Mouse (Mus musculus) kidney, postnatal 25 days (tissue): ENCODE measurements around the gene Faf1.
A peak's percentile ranks its signal among the peaks of the same experiment; 100 is the strongest.

ENCODE experiments used
- DNase-seq, 2 experiments: peaks; one replicate each; pipeline ENCODE4 v3.0.0; 2021; ENCODE audit warnings: mixed read lengths in 2 of 2

Gene Faf1

DNA sequence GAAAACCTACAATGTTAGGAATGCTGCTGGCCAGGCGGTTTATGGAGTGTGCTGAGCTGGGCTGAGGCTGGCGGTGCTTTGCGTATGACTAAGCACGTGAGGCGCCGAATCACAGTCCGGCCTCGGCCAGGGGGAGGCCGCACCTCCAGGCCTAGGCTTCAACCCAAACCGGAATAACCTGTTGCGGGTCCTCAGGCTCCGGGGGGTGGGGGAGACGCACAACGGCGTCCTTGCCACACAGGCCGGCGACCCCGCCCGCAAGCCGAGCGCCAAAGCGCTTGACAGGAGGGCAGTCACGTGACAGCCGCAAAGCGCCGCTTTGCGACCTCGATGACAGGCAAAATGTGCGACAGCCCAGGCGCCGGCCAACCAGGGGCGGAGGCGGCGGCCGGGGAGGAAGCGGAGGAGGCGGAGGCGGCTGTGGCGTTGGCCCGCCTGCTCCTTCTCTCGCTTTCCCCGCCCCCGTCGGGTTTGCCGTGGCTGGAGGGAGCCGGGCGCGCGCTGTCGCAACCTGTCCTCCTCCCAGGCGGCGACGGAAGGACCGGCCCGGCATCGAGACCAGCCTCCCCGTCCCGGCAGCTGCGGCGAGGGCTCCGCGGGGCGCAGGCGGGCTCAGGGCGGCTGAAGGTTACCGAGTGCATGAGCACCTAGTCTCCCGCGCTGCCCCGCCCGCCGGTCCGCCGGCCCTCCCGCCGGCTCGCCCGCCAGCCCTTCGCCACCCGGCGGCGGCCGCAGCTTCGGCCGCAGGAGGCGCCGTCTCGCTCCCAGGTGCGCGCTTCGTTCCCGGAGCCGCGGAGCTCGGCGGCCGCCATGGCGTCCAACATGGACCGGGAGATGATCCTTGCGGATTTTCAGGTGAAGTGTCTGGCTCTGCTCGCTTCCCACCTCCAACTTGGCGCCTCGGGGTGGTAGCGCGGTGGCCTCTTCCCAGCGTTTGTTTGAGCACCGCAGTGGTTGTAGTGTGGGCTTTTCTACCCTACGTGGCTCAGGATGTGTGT lies at the start of gene Faf1:
TSS of gene Faf1 (plus strand) at position 371 of the 998 bp plus-strand sequence.
- DNase-seq, result peak; percentile 98 to 99

DNA sequence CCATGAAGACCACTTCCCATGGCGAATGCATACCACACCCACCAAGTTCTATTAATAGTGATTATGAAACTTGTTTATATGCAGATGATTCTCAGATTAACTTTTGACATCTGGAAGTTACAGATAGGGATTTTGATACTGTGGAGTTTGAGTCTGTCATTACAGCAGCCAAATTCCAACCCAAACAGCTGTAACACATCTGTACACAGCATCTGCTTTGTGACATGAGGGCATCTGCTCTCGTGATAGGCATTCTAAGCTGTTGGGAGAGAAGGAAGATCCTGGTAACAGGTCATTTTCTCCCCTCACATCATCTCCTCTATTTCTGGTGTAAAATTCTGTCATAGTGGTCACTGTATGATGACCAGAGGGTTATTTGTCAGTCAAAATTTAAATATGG lies 46.2 kb upstream of the Faf1 start:
- DNase-seq, result no peak

DNA sequence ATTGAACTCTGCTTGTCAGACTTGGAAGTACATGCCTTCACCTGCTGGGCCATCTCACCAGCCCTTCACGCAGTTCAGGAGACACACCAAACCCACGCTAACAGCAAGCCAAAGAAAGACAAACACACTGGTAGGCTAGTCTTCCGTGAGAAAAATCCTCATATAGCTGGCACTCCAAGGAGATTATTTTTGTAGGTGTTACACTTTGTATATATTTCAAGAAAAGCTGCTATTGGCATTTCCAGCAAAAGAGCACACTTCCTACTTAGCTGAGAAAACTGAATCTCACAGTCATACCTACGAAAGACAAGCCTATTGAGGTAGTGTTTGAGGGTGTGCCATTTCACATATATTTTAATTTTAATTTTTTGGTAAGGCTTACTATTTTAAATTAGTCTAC lies 45.4 kb upstream of the Faf1 start:
- no peak for DNase-seq

DNA sequence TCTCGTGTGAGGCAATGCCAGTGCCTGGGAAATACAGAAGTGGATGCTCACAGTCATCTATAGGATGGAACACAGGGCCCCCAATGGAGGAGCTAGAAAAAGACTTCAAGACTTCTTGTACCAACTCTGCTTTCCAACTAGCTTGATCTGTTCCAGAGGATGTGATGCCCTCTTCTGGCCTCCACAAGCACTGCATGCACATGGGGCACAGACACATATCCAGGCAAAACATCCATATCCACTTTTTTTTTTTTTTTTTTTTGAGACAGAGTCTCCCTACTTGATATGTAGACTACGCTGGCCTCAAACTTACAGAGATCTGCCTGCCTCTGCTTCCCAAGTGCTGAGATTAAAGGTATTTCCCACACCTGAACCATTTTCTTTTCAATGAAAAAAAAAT lies 41.4 kb upstream of the Faf1 start:
- peak; percentile 25 to 45 for DNase-seq

DNA sequence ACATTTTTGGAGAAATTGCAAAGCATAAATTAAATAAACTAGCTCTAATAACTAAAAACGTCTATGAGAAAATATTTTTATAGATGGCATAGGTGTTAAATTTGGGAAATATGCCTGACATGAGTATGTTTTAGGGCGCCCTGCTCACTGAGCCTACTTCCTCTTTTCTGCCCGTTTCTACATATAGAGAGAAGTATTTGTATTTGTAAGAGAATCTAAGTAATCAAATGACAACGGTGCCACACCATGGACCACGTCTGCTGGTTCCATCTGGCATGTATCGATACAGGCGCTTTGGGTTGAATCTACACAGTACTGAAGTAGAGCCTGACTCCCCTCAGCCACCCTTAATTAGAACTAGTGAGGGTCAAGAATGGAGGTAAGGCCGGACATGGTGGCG lies 37.0 kb upstream of the Faf1 start:
- no peak for DNase-seq

DNA sequence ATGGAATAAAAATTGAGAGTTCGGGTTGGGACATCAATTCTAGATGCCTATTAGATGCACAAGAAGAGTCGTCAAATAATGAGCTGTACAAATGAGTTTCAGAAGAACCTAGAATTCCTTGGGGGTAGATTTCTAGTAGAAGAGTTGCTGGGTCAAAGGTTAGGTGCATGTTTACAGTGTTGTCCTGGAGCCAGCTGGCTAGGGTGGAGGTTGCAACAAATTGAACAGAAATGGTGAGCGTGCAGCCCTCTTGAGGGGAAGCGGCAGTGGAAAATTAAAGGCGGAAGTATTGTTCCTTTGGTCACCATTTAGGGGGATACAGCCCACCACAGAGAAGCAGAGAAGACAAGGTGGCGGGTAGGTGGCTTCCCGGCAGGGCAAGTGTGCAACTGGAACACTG lies 36.2 kb upstream of the Faf1 start:
- DNase-seq, result peak; percentile 11 to 47

DNA sequence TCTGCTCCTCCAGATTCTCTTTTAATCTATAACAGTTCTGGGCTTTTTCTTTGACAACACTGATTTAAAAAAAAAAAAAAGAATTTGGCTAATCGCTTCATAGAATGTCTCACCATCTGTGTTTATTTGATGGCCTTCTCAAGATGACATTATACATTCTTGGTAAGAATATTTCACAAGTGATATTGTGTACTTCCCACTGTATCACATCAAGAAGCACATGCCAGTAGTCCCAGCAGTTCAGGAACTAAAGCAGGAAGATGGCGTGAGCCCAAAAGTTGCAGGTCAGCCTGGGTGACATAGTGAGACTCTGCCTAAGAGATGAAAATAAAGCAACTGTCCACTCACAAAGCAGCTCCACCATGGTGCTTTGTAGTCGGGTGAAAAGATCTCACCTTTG lies 34.9 kb upstream of the Faf1 start:
- no peak for DNase-seq

DNA sequence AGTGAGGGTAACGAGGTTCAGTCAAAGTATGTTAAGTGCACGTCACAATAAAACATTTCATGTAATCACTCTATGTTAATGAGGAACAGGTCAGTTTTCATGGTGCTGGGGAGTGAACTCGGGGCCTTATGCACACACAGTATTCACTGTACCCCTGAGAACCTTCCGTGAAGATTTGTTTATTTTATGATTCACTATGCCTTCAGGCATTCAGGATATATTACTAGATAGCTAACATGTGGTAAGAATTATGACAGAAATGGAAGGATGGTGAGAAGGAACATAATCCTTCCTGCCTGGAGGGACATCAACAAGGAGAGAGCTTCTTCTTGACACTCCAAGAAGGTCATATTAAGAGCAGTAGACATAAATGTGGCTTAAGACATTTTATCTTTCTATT lies 29.1 kb upstream of the Faf1 start:
- no peak for DNase-seq

DNA sequence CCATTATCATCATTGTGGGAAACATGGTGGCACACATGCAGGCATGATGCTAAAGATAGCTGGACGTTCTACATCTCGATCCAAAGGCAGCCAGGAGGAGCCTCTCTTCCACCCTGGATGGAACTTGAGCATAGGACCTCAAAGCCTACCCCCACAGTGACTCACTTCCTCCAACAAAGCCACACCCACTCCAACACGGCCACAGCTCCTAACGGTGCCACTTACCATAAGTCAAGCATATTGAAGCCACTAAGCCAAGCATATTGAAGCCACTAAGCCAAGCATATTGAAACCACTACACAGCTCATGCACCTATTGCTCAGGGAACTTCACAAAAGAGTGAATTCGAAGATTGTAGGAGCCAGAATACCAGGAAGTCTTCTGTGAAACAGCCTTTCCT lies 27.1 kb upstream of the Faf1 start:
- DNase-seq, result no peak

DNA sequence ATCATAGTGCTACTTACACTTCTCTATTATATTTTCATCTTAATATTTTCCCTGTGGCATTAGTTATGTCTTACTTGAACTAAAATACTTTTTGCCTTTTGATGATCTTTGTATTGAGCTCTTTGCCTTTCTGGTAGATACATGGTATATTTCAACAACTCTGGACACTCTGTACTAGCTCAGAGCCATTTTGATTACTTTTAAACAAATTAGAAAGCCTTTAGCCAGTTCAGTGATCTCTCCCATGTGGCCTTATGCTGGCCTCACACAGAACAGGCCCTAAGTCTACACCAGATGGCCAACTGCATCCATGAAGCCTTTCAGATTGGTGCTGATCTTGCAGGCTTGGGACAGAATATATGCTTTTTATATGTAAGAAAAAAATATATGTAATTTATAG lies 23.1 kb upstream of the Faf1 start:
- DNase-seq, result no peak

DNA sequence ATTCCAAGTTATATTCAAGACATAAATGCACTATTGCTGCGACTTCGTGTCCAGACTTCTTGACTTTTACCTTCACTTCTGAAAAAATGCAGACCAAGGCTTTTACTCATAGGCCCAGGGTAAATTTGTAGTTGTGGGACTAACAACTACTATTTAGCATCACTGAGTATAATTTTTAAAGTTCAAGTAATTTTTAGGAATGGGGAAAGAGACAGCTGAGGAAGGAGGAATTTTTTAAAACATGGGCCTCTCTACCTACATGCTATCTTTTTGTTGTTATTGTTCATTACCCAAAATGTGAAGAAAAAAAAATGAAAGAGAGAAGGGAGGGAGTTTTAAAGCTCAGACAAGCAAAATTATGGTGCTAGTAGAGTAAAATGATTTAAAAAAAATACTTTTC lies 21.7 kb upstream of the Faf1 start:
- no peak for DNase-seq

DNA sequence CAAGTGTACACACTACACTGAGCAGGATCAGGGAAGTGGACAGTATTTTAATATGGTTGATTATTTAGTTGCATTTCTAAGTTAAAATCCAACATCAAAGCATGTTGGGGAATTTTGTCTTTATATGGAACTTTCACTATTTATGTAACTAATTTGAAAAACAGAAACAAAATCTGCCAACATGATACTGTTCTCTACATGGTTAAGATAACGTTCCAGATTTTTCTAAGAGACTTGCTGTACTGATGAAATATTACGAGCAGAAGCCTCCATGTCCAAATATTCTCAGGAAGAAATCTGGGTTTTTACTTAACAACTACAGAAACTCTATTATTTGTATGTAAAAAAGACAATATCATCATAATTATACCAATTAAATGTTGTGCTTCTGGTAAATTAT lies 20.6 kb upstream of the Faf1 start:
- DNase-seq, result no peak

DNA sequence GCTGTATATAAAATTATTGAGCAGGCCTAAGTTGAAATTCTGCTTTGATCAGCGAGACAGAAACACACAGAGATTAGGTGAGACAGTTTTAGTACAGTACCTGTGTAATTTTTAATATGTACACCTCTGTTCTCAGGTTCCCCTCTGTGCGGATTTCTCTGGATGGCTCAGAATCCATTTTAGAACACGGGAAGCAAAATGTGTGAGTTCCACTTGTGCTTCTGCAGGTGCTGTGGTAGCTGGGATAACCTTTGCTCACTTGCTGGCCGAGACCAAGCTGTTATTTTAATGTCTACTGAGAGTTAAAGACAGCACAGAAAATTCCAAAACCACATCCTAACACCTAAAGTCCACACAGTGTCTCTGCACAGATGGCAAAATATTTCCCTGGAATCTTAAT lies 20.1 kb upstream of the Faf1 start:
- peak in 1 of 2 experiments; percentile 12 for DNase-seq

DNA sequence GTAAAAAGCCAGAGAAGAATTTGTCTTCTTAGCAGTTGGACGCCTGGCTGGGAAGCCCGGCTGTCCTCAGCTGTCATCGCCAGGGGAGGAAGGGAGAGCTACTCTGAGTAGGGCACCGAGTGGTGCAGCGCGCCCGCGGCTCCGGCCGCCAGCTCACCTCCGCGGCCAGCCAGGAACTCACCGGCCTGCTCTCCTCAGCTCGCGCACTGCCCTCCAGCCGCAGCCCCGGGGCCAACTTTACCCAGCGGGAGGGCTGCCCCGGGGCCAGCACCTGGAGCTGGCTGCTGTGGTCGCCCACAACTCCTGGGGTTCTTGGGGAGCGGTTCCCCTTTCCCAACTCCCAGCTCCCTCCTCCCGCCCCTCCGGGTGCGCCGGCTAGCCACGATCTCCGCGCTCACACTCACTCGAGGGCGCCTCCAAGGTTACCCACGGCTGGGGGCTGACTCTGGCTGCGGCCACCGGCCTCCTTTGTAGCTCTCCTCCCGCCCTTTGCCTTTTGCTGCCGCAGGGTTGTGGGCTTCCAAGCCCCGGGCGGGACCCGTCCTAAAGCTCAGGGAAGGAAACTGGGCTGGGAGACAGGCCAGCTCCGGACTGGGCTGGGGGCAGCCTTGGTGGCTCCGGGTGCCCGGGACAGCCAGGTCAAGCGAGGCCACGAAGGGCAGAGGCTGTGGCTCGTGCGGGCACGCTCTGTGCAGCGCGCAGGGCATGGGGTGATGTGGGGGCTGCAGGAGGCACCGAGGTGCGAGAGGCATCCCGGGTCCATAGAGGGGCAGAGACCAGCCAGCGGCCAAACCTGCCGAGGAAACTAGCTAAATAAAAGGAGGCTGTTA lies 19.2 kb upstream of the Faf1 start:
- peak; percentile 48 to 80 for DNase-seq

DNA sequence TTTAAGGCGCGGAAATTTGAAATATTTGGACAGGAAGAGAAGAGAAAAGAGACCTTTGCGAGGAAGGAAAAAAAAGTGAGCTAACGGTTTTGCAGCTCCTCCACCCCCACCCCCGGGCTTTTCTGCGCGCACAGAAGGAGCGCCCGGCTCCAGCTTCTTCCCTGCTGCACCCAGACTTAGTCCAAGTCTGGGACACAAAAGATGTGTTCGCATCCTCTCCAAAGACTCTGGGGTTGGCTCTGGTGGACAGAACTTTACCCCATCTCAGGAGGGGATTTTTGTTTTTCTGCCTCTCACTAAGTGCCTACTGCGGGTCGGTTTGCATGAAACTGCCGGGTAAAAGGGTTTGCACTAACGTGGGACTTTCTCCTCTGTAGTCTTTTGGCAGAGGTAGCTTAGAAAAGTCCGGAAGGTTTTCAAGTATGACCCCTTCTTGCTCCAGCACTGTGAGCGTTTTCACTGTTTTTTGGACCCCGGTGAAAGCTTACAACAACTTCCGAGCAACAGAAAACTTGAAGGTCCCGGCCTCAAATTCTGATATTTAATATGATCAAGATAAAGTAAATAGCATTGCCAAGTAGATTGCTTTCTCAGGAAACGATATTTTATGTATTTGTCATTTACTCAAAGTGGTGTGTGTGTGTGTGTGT lies 18.4 kb upstream of the Faf1 start:
- no peak for DNase-seq

DNA sequence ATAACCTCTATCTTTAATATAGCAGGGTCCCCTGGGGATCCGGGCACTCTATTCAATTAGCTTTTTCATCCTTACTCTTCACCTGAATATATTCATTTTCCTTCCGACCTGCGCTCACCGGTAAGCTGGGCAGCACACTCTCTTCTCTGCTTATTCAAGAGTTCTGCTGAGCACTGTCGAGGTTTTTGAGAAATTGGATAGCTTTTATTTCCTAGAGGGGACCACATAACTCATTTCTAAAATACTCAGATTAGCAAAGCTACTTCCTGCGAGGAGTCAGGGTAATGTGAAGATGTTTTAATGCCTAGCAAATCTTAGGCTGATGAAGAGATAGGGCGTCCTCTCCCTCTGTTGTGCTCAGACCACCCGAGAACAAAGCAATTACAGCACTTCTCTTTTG lies 17.6 kb upstream of the Faf1 start:
- no peak for DNase-seq

DNA sequence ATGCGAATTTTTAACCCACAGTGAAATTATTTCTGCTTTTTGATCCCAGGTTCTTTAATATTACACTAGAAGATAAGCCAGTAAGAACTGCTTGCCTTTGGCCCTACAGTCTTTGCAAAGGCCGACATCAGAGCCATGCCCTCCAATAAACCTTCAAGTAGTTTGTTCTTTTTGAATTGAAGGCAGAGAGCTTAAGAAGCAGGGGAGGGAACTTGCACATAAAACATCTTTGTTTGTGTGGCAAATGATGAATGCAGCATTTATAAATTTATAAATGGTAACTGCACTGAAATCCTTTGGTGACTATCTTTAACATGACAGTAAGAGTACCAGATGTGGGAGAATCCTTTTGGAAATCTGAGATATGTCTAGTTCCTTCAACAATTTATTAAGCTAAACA lies 16.8 kb upstream of the Faf1 start:
- no peak for DNase-seq

DNA sequence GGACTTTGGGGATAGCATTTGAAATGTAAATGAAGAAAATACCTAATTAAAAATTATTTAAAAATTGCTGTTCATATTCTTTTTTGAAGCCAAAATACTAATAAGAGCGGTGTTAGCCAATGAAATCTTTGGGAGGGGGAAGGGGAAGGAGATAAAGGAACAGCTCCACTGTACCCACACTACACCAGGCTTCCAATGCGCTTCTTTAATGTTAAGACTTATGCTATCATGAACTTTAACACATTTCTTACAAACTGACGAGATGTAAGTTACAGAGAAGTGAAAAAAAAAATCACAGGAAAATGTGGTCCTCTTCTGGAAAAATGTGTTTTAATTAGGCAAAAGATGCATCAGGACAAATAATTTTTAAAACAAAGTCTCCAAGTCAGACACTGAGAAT lies 15.8 kb upstream of the Faf1 start:
- DNase-seq, result no peak

DNA sequence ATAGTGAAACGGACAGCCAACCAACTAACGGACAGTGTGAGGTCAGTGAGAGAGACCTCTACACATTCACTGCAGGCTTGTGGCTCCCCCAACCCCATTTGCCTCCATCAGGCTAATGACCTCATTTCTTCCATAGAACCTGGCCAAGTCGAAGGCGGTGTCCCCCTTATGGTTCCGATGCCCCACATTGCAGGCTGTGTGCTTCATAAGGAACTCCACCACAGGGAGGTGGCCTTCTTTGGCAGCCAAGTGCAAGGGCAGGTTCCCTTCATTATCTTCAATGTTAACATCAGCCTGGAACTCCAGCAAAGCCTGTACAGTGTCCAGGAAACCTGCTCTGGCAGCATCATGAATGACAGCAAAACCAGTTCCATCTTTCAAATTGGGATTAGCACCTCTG lies 15.2 kb upstream of the Faf1 start:
- DNase-seq, result no peak

DNA sequence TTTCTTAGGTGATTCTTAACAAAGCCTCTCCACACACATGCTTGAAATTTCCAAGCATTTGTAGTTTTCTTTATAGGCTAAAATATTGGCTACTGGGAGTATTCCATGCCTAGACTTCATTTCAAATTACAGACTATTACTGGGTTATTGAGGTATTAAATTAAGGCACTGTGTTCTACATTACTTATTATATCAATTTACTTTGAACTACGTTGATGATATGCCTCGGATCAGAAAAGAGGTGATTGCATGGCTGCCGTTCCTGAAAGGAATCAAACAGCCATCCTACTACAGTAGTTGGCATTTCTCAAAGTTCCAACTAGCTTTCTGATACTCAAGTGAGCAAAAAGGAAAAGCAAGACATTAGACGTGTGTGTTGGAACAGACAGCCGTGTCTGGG lies 14.1 kb upstream of the Faf1 start:
- DNase-seq, result no peak

DNA sequence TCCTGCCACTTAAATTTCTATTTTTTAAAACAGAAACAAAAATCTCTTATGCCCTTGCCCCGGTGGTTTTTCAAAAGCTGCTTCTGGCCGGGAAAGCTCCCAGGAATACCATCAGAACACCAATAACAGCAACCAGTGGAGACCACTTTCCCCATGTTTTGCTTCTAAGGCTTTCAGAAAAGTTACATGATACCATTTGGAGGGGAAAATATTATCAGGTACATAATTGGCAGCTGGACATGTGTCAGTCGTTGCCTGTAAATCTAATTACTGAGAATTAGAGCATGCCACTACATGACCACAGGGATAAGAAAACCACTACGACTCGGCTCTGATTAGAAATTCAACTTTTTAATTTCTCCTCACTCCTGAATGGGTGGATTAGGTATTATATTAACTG lies 12.3 kb upstream of the Faf1 start:
- no peak for DNase-seq

DNA sequence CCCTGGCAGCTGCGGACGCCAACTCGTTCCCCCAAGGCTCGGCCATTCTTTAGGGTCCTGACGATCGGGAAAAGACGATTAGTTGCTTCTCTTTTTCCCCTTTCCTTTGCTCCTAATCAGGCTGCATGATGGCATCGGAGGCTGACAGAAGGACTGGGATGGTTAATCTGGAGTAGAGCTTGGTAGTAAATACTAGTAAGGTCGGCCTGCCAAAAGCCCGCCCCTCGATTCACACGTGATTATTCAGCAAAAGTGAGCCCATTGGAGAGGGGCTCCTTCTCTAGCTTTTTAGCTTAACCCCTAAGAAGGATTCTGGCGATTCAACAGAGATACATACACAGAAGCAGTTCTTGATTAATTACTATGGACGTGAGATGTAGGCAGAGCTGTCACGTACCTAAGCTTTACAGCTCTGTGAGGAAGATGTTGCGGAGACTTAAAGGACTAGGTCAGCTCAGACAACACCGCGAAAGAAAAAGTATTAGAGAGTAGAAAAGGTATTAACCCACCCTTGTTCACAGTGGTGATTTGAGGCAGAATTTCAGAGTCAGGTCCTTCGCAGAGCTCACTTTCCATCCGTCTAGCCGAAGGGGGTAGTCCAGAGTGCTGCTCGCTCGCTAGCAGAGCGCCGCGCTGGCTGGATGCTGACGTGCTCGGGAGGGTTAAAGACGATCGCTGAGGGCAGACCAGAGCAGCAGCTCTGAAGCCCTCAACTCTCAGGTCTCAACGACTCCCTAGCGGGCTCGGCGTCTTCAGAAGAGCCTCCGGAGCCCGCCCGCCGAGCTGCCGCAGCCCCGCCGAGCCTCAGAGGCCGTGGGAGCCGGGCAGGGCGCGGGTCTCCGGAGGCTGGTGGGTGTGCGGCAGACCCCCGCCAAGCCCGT lies 11.0 kb upstream of the Faf1 start:
- peak; percentile 80 to 86 for DNase-seq
